Mouse (Mus musculus): Measurements from ENCODE around the gene Stx2.

Stx2 gene

DNA sequence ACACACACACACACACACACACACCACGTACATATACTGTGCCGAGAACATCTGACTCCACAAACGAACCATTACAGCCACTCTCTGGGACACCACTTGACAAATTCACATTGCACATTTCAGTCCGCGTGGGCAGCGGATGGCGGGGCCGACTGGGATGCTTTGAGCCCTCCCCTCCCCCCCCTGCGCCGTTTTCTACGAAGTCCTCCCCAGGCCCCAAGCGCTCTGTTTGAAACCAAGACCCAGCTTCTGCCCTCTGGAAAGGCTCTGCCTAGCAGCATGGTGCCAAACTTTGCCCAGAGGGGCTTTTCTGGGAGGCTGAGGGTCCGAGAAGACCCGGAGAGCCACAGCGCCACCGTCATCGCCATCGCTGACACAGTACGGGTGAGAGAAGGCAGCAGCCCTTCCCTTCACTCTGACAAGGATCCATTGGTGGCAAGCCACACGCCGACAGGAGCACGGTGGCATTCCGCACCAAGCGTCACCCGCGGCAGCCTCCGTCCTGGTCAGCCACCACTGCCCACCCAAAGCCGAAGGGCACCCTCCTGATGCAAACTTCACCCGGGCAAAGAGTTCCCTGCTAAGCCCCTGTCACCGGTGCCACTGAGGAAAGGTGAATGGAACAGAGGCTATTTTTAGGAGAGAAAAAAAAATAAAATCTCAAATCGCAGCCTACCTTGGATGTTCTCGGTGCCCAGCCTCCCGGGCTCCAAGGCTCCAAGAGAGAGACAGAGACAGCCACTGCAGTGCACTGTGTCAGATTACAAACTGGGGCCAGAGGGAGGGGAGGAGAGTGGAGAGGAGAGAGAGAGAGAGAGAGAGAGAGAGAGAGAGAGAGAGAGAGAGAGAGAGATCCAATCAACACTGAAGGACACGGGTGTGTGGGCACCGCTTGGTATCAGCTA is 55.8 kb downstream of the Stx2 start:
- no peak for DNase-seq (ENCODE audit: low read depth, low spot score)

GRCm38 (mm10) chr5:128951472-128951871 is 56.9 kb downstream of the Stx2 start:
- DNase-seq (ENCODE audit: low read depth, low spot score) = no peak

- DNase-seq (ENCODE audit: low read depth, low spot score) = no peak
Measured at GRCm38 (mm10) chr5:128947093-128947492, 61.3 kb downstream of the Stx2 start.

- no peak for DNase-seq (ENCODE audit: low read depth, low spot score)
Measured at GRCm38 (mm10) chr5:128940436-128940835, 67.9 kb downstream of the Stx2 start.

GRCm38 (mm10) chr5:128935359-128935899 is 72.9 kb downstream of the Stx2 start:
- no peak for DNase-seq (ENCODE audit: low read depth, low spot score)
